Comparison of ENCODE assay signal across 9 mouse cellular contexts in the genomic region with DNA sequence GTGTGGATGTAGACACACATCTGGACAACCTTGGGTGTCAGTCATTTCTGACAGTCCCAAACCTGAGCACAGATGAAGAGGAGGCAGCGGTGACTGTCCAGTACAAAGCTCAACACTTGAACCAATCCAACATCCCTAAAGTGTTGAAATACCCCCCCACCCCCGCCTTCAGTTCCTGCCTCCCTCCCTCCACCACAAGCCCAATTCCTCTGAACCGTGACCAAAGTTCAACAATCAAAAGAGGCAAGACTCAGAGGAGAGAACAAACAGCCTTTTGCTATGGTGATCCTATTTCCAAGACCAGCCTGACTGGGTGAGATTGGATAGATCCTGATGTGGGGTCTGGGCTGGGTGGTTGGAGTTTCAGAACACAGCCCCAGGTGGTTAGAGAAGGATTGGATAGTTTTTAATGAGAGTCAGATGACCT. TPM values are rescaled to one million over a fixed set of nuclear protein-coding genes. Genes with fewer than 3 reads are reported as not detected.
DNase-seq lines count a peak whose midpoint lies in the region; ATAC-seq and TF ChIP-seq lines count a peak whose summit lies in the region.
"Had no signal": no experiment of that assay in that cellular context is flagged by ENCODE, and none has a peak within 500 bp of the region (broad histone marks: within the 10 kb centered on the region; RNA-seq: fewer than 3 reads in every experiment).

No protein-coding gene starts in this region.

- H3K36me3 ChIP-seq in kidney, postnatal 0 days (ENCODE audit: insufficient read depth, low read length) = no peaks in the 10 kb centered on the region
- H3K36me3 ChIP-seq in midbrain, embryonic 13.5 days = no peaks in the 10 kb centered on the region
- H3K36me3 ChIP-seq: lung, embryonic 15.5 days had no signal

- H3K9ac ChIP-seq in kidney, postnatal 0 days (ENCODE audit: low read depth, low read length) = no peak overlapping the region
- no peak overlapping the region for H3K9ac ChIP-seq in midbrain, embryonic 13.5 days (replicated peaks)
- H3K9ac ChIP-seq: lung, embryonic 15.5 days had no signal

- TF ChIP-seq CTCF in kidney, postnatal 0 days (IDR thresholded peaks at IDR 0.05; ENCODE audit: low read depth) = no peak

- peak; percentile 80 for ATAC-seq in kidney, postnatal 0 days (replicated peaks; ENCODE audit: low FRiP score, low read depth)
- peak; percentile 80 for ATAC-seq in midbrain, embryonic 13.5 days

- H3K4me2 ChIP-seq in kidney, postnatal 0 days (ENCODE audit: low read length) = no peak overlapping the region
- H3K4me2 ChIP-seq in midbrain, embryonic 13.5 days (replicated peaks) = peak overlapping the region; percentile 40

- DNase-seq in R1 (ENCODE audit: low read depth, low spot score) = peak; percentile 73
- DNase-seq in fibroblast of lung, adult 2 months (ENCODE audit: low read depth) = peak; percentile 47
- peak; percentile 87 for DNase-seq in kidney, postnatal 0 days (ENCODE audit: low spot score)
- DNase-seq in right cerebral cortex, adult 18-20 months = no peak
- DNase-seq in gastrocnemius, postnatal 4 days (ENCODE audit: low spot score in 2 of 2) = no peak
- DNase-seq in thymus, adult 18-20 months = no peak
- no peak for DNase-seq in urinary bladder, postnatal 14 days (ENCODE audit: low spot score)

- H3K27ac ChIP-seq in kidney, postnatal 0 days = 0 out of 2 replicates have a peak overlapping the region, but pooled peaks have one; percentile 71
- H3K27ac ChIP-seq in midbrain, embryonic 13.5 days = peak overlapping the region; percentile 86
- H3K27ac ChIP-seq: lung, embryonic 15.5 days had no signal

- H3K9me3 ChIP-seq in kidney, postnatal 0 days (replicated peaks; ENCODE audit: low read length) = no peaks in the 10 kb centered on the region
- H3K9me3 ChIP-seq in midbrain, embryonic 13.5 days = no peaks in the 10 kb centered on the region
- H3K9me3 ChIP-seq: lung, embryonic 15.5 days had no signal

- H3K27me3 ChIP-seq in kidney, postnatal 0 days (ENCODE audit: insufficient read depth, low read length) = no peaks in the 10 kb centered on the region
- H3K27me3 ChIP-seq in midbrain, embryonic 13.5 days = no peaks in the 10 kb centered on the region

- WGBS in kidney, postnatal 0 days = 8% methylated on average over 3 of the region's 3 CpGs
- WGBS in midbrain, embryonic 13.5 days = 7% methylated on average over 3 of the region's 3 CpGs

- H3K4me3 ChIP-seq in kidney, postnatal 0 days (replicated peaks; ENCODE audit: low read depth, low read length) = no peak overlapping the region
- no peak overlapping the region for H3K4me3 ChIP-seq in midbrain, embryonic 13.5 days (replicated peaks)
- H3K4me3 ChIP-seq: lung, embryonic 15.5 days had no signal

- peaks cover 6% of the 10 kb centered on the region; the same call in 1 of the 2 replicates for H3K4me1 ChIP-seq in kidney, postnatal 0 days (replicated peaks; ENCODE audit: insufficient read depth, low read length)
- H3K4me1 ChIP-seq in midbrain, embryonic 13.5 days (replicated peaks) = peaks cover 35% of the 10 kb centered on the region

RNA-seq across cellular contexts. Expression of gene Por, which starts 4.5 kb away (rescaled TPM):
- 86.4 and 92.2 TPM in 2 replicates for polyA plus RNA-seq in kidney, postnatal 0 days (2015; fragmentation: Nextera tagmentation; extraction: Ambion mirVana)
- 128 and 137 TPM in 2 replicates for polyA plus RNA-seq in midbrain, embryonic 13.5 days (2015; fragmentation: Nextera tagmentation; extraction: Ambion mirVana)
- total RNA-seq in gastrocnemius, postnatal 4 days (2021) = 10 to 100 TPM; 39.2 to 41.9 TPM

RNA-seq across cellular contexts. Expression of gene Rhbdd2, which starts 41.9 kb away (rescaled TPM):
- 54.2 and 55.9 TPM in 2 replicates for polyA plus RNA-seq in kidney, postnatal 0 days (2015; fragmentation: Nextera tagmentation; extraction: Ambion mirVana)
- 88.1 and 88.3 TPM in 2 replicates for polyA plus RNA-seq in midbrain, embryonic 13.5 days (2015; fragmentation: Nextera tagmentation; extraction: Ambion mirVana)
- 10 to 100 TPM; 14.9 to 18.9 TPM for total RNA-seq in gastrocnemius, postnatal 4 days (2021)

Comparison
In these comparisons a context has a peak if more than half of its experiments do, and no peak if none do; other contexts are left out.
1. DNase-seq: peak in R1 (single experiment), fibroblast of lung, adult 2 months (single experiment) and kidney, postnatal 0 days (single experiment); none in right cerebral cortex, adult 18-20 months (single experiment), gastrocnemius, postnatal 4 days (0 of 2), thymus, adult 18-20 months (0 of 2) and urinary bladder, postnatal 14 days (single experiment).